Mouse (Mus musculus) C2C12 (cell line): ENCODE results near the gene Olfr145. TPM values are rescaled to one million over a fixed set of nuclear protein-coding genes. Genes with fewer than 3 reads are reported as not detected.

Experiments used
- H3K27me3 ChIP-seq: one replicate; pipeline ENCODE4 v1.6.1; 2011; ENCODE audit not compliant: control insufficient read depth, insufficient read depth, insufficient read length
- H3K36me3 ChIP-seq: one replicate; pipeline ENCODE4 v1.6.1; 2011; ENCODE audit not compliant: control insufficient read depth, insufficient read depth
- H3K4me3 ChIP-seq: one replicate; pipeline ENCODE4 v1.5.1; 2011; ENCODE audit warnings: mild to moderate bottlenecking, control low read depth; ENCODE audit not compliant: poor library complexity, insufficient read depth, severe bottlenecking
- H3K79me2 ChIP-seq: one replicate; pipeline ENCODE4 v1.6.1; 2011; ENCODE audit not compliant: control insufficient read depth, insufficient read depth
- H3K79me3 ChIP-seq: one replicate; pipeline ENCODE4 v1.6.1; 2011; ENCODE audit warnings: low read depth, control low read depth
- H3ac ChIP-seq: one replicate; pipeline ENCODE3; 2011; ENCODE audit warnings: low read depth; ENCODE audit not compliant: control insufficient read depth, insufficient read length
- CEBPB ChIP-seq: IDR thresholded peaks from one replicate; pipeline ENCODE4 v1.6.1; 2011; ENCODE audit warnings: low read depth, mild to moderate bottlenecking, control low read depth, moderate library complexity
- CTCF ChIP-seq: IDR thresholded peaks from one replicate; pipeline ENCODE4 v1.5.1; 2011; ENCODE audit not compliant: control insufficient read depth, insufficient read depth, insufficient read length
- FOSL1 ChIP-seq: IDR thresholded peaks from one replicate; pipeline ENCODE4 v1.8.0; 2011; ENCODE audit warnings: mild to moderate bottlenecking, low read length; ENCODE audit not compliant: poor library complexity, insufficient read depth, severe bottlenecking
- MAX ChIP-seq: IDR thresholded peaks from one replicate; pipeline ENCODE4 v1.6.1; 2011; ENCODE audit warnings: mild to moderate bottlenecking, control low read depth
- MYOD1 ChIP-seq: IDR thresholded peaks from one replicate; pipeline ENCODE4 v1.6.1; 2011; ENCODE audit warnings: low read depth; ENCODE audit not compliant: control insufficient read depth, insufficient read length
- MYOG ChIP-seq: IDR thresholded peaks from one replicate; pipeline ENCODE4 v1.6.1; 2011; ENCODE audit not compliant: control insufficient read depth, insufficient read length; ENCODE audit errors: extremely low read depth
- USF1 ChIP-seq: IDR thresholded peaks from one replicate; pipeline ENCODE4 v1.6.1; 2011; ENCODE audit warnings: low read depth, mild to moderate bottlenecking, control low read depth, moderate library complexity
- long read RNA-seq, 2 experiments: library from polyadenylated mRNA; unstranded; transcript quantifications; one replicate each; pipeline ENCODE4 v2.0.0; 2019 to 2020
- polyA plus RNA-seq: library from polyadenylated mRNA; unstranded; fragments of >200 nt; fragmentation: generic; extraction: Trizol; gene quantifications from one replicate; pipeline ENCODE4 v1.2.1, GENCODE M21; 2012; ENCODE audit warnings: missing spikeins

The Olfr145 gene
- polyA plus RNA-seq: not detected
- long read RNA-seq, experiment 1: 0 reads
- long read RNA-seq, experiment 2: 0 reads

- TF ChIP-seq MYOG (no peak), CTCF (no peak), MYOD1 (no peak), CEBPB (no peak)
These were observed at the start of gene Olfr145 for GRCm38 (mm10) chr9:37896661-37897060. Olfr145 (plus strand) TSS chr9:37896724.

GRCm38 (mm10) chr9:37849267-37849666 is 47.3 kb upstream of the Olfr145 start:
- Histone ChIP-seq H3K36me3 (no peaks in the 10 kb centered on the region), H3K79me2 (no peaks in the 10 kb centered on the region), H3K4me3 (no peak overlapping the region), H3K27me3 (no peaks in the 10 kb centered on the region), H3K79me3 (no peaks in the 10 kb centered on the region), H3ac (no peak overlapping the region)
- no peak for TF ChIP-seq CTCF
- TF ChIP-seq MYOD1: no peak
- TF ChIP-seq USF1: no peak
- TF ChIP-seq FOSL1: no peak
- TF ChIP-seq CEBPB: no peak
- TF ChIP-seq MAX: no peak
- TF ChIP-seq MYOG: no peak

More at GRCm38 (mm10) chr9:37896661-37897060, at the start of gene Olfr145:
- Histone ChIP-seq H3K79me2 (no peaks in the 10 kb centered on the region), H3K27me3 (no peaks in the 10 kb centered on the region), H3K79me3 (no peaks in the 10 kb centered on the region), H3K4me3 (no peak within 1 kb of the TSS), H3ac (no peak within 1 kb of the TSS), H3K36me3 (no peaks in the 10 kb centered on the region)

GRCm38 (mm10) chr9:37853969-37854368 is 42.6 kb upstream of the Olfr145 start, which contains the start of gene Olfr877:
Olfr877 (plus strand) TSS chr9:37854269.
- TF ChIP-seq MAX (no peak), MYOG (no peak), MYOD1 (no peak), CTCF (no peak), CEBPB (no peak), USF1 (no peak), FOSL1 (no peak)
- Histone ChIP-seq H3ac (no peak within 1 kb of the TSS), H3K27me3 (no peaks in the 10 kb centered on the region), H3K79me3 (no peaks in the 10 kb centered on the region), H3K79me2 (no peaks in the 10 kb centered on the region), H3K4me3 (no peak within 1 kb of the TSS), H3K36me3 (no peaks in the 10 kb centered on the region)

GRCm38 (mm10) chr9:37863325-37863724 is 33.2 kb upstream of the Olfr145 start:
- H3ac ChIP-seq: no peak overlapping the region
- no peaks in the 10 kb centered on the region for H3K27me3 ChIP-seq
- no peak for TF ChIP-seq MYOD1
- no peak for TF ChIP-seq MAX
- no peak for TF ChIP-seq USF1
- TF ChIP-seq CTCF: no peak
- TF ChIP-seq FOSL1: no peak
- no peak for TF ChIP-seq CEBPB
- TF ChIP-seq MYOG: no peak
- H3K36me3 ChIP-seq: no peaks in the 10 kb centered on the region
- H3K79me3 ChIP-seq: no peaks in the 10 kb centered on the region
- H3K4me3 ChIP-seq: no peak overlapping the region
- H3K79me2 ChIP-seq: no peaks in the 10 kb centered on the region

GRCm38 (mm10) chr9:37870246-37870645 is 26.3 kb upstream of the Olfr145 start:
- no peaks in the 10 kb centered on the region for H3K36me3 ChIP-seq
- H3K27me3 ChIP-seq: no peaks in the 10 kb centered on the region
- TF ChIP-seq CTCF: no peak
- no peak for TF ChIP-seq USF1
- TF ChIP-seq CEBPB: no peak
- TF ChIP-seq MYOG: no peak
- no peak for TF ChIP-seq FOSL1
- no peak for TF ChIP-seq MYOD1
- no peak for TF ChIP-seq MAX
- H3K79me2 ChIP-seq: no peaks in the 10 kb centered on the region
- H3K4me3 ChIP-seq: no peak overlapping the region
- H3ac ChIP-seq: no peak overlapping the region
- H3K79me3 ChIP-seq: no peaks in the 10 kb centered on the region

- Histone ChIP-seq H3K4me3 (no peak overlapping the region), H3K79me3 (no peaks in the 10 kb centered on the region), H3K36me3 (no peaks in the 10 kb centered on the region), H3ac (no peak overlapping the region), H3K79me2 (no peaks in the 10 kb centered on the region), H3K27me3 (no peaks in the 10 kb centered on the region)
- TF ChIP-seq FOSL1 (no peak), CTCF (no peak), MYOG (no peak), CEBPB (no peak)
These were observed 25.4 kb upstream of the Olfr145 start for GRCm38 (mm10) chr9:37871097-37871496.
